Mouse (Mus musculus) heart, adult 2 months (tissue): Measurements from ENCODE around the gene C8a.

Experiments used
- CTCF ChIP-seq: fragments of 200-600 bp; IDR thresholded peaks from 2 replicates; pipeline ENCODE4 v1.8.1; 2022; ENCODE audit warnings: antibody characterized with exemption, mild to moderate bottlenecking, moderate library complexity
- EP300 ChIP-seq: fragments of 200-500 bp; IDR thresholded peaks from 2 replicates; pipeline ENCODE4 v1.6.1; 2011; ENCODE audit warnings: low read depth, low read length, control low read depth; ENCODE audit not compliant: insufficient read depth
- POLR2A ChIP-seq: fragments of 200-500 bp; IDR thresholded peaks from 2 replicates; pipeline ENCODE4 v1.6.1; 2011; ENCODE audit warnings: mild to moderate bottlenecking, low read depth, low read length, control low read depth; ENCODE audit not compliant: insufficient read depth

- no peak for TF ChIP-seq CTCF
- TF ChIP-seq POLR2A: no peak
- no peak for TF ChIP-seq EP300
Measured at GRCm38 (mm10) chr4:104913291-104914129, 37.3 kb upstream of the C8a start, which contains the start of gene Fyb2.
